Mouse (Mus musculus) liver, adult 2 months (tissue): Measurements from ENCODE around the gene Scn3b. TPM values are rescaled to one million over a fixed set of nuclear protein-coding genes. Genes with fewer than 3 reads are reported as not detected.
A peak's percentile ranks its signal among the peaks of the same experiment; 100 is the strongest.

Experiments
- DNase-seq: peaks from one replicate; pipeline ENCODE4 v3.0.0-alpha.2; 2011; ENCODE audit warnings: low read depth, low spot score; ENCODE audit errors: extremely low read depth
- H3K27ac ChIP-seq: fragments of 200-500 bp; replicated peaks from 2 replicates; pipeline ENCODE4 v1.5.1; 2012; ENCODE audit warnings: low read depth, mild to moderate bottlenecking, control low read depth, inconsistent platforms, low read length; ENCODE audit not compliant: insufficient read depth
- H3K27me3 ChIP-seq: fragments of 200-500 bp; 2 replicates; pipeline ENCODE4 v1.6.1; 2012; ENCODE audit warnings: mild to moderate bottlenecking, moderate library complexity, low read length, inconsistent platforms; ENCODE audit not compliant: control insufficient read depth, insufficient read depth
- H3K36me3 ChIP-seq: fragments of 200-500 bp; 2 replicates; pipeline ENCODE4 v1.6.1; 2012; ENCODE audit warnings: low read length, inconsistent platforms; ENCODE audit not compliant: control insufficient read depth, insufficient read depth
- H3K4me1 ChIP-seq: fragments of 200-500 bp; 2 replicates; pipeline ENCODE4 v1.6.1; 2011; ENCODE audit warnings: low read length; ENCODE audit not compliant: control insufficient read depth, insufficient read depth
- H3K4me3 ChIP-seq: fragments of 200-500 bp; 2 replicates; pipeline ENCODE4 v1.5.1; 2011; ENCODE audit warnings: low read depth, mild to moderate bottlenecking, control low read depth, low read length, moderate library complexity; ENCODE audit not compliant: insufficient read depth
- H3K79me2 ChIP-seq: fragments of 200-500 bp; 2 replicates; pipeline ENCODE4 v1.6.1; 2012; ENCODE audit warnings: inconsistent platforms, mild to moderate bottlenecking, low read length, moderate library complexity; ENCODE audit not compliant: control insufficient read depth, insufficient read depth
- H3K9ac ChIP-seq: fragments of 200-500 bp; 2 replicates; pipeline ENCODE4 v1.6.1; 2012; ENCODE audit warnings: low read depth, mild to moderate bottlenecking, control low read depth, inconsistent platforms, low read length
- CTCF ChIP-seq: fragments of 200-500 bp; IDR thresholded peaks from 2 replicates; pipeline ENCODE4 v1.5.1; 2011; ENCODE audit warnings: low read depth, low read length, control low read depth
- POLR2A ChIP-seq: fragments of 200-500 bp; IDR thresholded peaks from 2 replicates; pipeline ENCODE4 v1.6.1; 2011; ENCODE audit warnings: low read length, control low read depth; ENCODE audit not compliant: insufficient read depth; ENCODE audit errors: extremely low read depth
- WGBS: fragments of 180-500 bp; shearing (Covaris S2); methylation state at CpG from one replicate; pipeline ENCODE4 v1.1.7; 2018; 5-methylcytosine and 5-hydroxymethylcytosine counted together
- polyA plus RNA-seq: library from polyadenylated mRNA; depleted of rRNA; stranded (reverse); fragments of >200 nt; gene quantifications from 2 replicates; pipeline ENCODE4 v1.2.3, GENCODE M21; 2012
- total RNA-seq: library from RNA; depleted of rRNA; stranded (reverse); fragments of >200 nt; gene quantifications from 2 replicates; pipeline ENCODE4 v1.2.3, GENCODE M21; 2014

Scn3b gene
- total and polyA plus RNA-seq, 2 experiments: 0.09 TPM; not detected in 1

- no peak for TF ChIP-seq CTCF
- no peak for TF ChIP-seq POLR2A
- DNase-seq: no peak
- Histone ChIP-seq H3K9ac (no peak overlapping the region), H3K79me2 (no peaks in the 10 kb centered on the region), H3K27ac (no peak overlapping the region), H3K4me3 (no peak overlapping the region), H3K27me3 (no peaks in the 10 kb centered on the region), H3K36me3 (no peaks in the 10 kb centered on the region), H3K4me1 (no peaks in the 10 kb centered on the region)
- WGBS: 93% methylated on average over 3 of the region's 3 CpGs
These were observed 38.3 kb downstream of the Scn3b start for GRCm38 (mm10) chr9:40307311-40307710.

DNA sequence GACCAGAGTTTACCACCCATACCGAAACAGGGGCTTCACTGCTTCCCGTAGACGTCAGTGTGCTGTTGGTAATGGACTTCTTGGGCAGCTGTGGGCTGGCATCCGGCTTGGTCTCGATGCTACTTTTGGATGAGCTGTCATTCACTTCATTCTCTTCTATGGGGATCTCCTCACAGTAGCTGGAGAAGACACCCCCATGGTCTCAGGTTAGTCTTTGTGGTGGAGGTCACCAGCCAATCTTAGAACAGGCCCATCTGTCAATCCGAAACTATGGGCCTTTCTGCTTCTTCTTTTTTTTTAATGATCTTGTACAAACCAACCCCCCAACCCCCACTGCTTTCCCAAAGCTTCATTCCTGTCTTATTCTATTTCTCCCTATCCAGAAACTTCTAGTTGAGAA is 40.9 kb downstream of the Scn3b start:
- no peak overlapping the region for H3K27ac ChIP-seq
- H3K36me3 ChIP-seq: no peaks in the 10 kb centered on the region
- no peak for DNase-seq
- TF ChIP-seq POLR2A: no peak
- TF ChIP-seq CTCF: no peak
- no peak overlapping the region for H3K4me3 ChIP-seq
- 95% methylated on average over 6 of the region's 6 CpGs for WGBS
- H3K79me2 ChIP-seq: no peaks in the 10 kb centered on the region
- H3K4me1 ChIP-seq: no peaks in the 10 kb centered on the region
- no peak overlapping the region for H3K9ac ChIP-seq
- no peaks in the 10 kb centered on the region for H3K27me3 ChIP-seq

- 84% methylated on average over 9 of the region's 9 CpGs for WGBS
- Histone ChIP-seq H3K4me1 (no peaks in the 10 kb centered on the region), H3K36me3 (no peaks in the 10 kb centered on the region), H3K27me3 (no peaks in the 10 kb centered on the region), H3K4me3 (no peak overlapping the region), H3K27ac (no peak overlapping the region), H3K79me2 (no peaks in the 10 kb centered on the region), H3K9ac (no peak overlapping the region)
- no peak for DNase-seq
- TF ChIP-seq POLR2A: no peak
- no peak for TF ChIP-seq CTCF
These were observed 42.8 kb downstream of the Scn3b start for GRCm38 (mm10) chr9:40311813-40312212.

DNA sequence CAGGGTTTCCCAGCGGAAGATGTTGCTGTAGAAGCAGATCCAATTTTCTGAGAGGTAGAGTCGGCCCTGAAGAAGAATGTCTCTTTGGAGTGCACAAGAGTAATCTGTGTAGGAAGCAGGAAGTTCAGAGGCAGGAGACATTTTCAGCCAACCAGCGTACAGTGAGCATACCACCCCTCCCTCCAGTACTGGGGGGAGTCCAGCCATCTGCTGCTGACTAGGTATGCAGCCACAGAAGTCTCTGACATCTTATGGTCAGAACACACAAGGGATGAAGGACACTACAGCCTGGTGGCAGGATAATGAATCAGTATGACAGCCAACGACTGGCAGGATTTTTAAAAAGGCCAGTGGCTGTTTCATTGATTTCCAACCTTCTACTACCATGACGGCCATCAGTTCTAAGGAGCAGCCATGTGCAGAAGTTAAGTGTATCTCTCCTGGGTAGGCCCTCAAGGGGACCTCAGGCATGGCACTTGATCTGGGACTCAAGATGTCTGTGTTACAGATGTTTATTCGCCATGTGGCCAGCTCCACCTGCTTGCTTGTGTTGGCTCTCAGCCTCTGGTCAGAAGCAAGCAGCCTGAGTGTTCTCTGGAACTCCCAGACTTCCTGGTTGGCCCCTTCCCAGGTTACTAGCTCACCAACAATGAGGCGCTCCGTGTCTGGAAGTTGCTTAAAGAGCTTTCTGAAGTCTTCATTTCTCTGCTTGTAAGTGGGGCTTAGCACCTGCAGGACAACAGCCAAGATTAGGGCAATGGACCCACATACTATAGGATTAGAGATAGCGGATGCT is 48.0 kb downstream of the Scn3b start:
- no peaks in the 10 kb centered on the region for H3K79me2 ChIP-seq
- 83% methylated on average over 9 of the region's 9 CpGs for WGBS
- H3K36me3 ChIP-seq: no peaks in the 10 kb centered on the region
- H3K9ac ChIP-seq: no peak overlapping the region
- H3K4me3 ChIP-seq: no peak overlapping the region
- H3K27ac ChIP-seq: no peak overlapping the region
- TF ChIP-seq CTCF (no peak), POLR2A (no peak)
- peaks cover 4% of the 10 kb centered on the region; the same call in 1 of the 2 replicates for H3K4me1 ChIP-seq
- no peaks in the 10 kb centered on the region for H3K27me3 ChIP-seq
- DNase-seq: no peak

- H3K4me3 ChIP-seq: no peak overlapping the region
- no peak overlapping the region for H3K27ac ChIP-seq
- no peak for TF ChIP-seq POLR2A
- no peak for TF ChIP-seq CTCF
- 89% methylated on average over 4 of the region's 4 CpGs for WGBS
- no peaks in the 10 kb centered on the region for H3K27me3 ChIP-seq
- no peak for DNase-seq
- peaks cover 4% of the 10 kb centered on the region; the same call in 1 of the 2 replicates for H3K4me1 ChIP-seq
- H3K36me3 ChIP-seq: no peaks in the 10 kb centered on the region
- no peak overlapping the region for H3K9ac ChIP-seq
- H3K79me2 ChIP-seq: no peaks in the 10 kb centered on the region
These were observed 48.7 kb downstream of the Scn3b start for GRCm38 (mm10) chr9:40317735-40318134.

GRCm38 (mm10) chr9:40318771-40319170 is 49.8 kb downstream of the Scn3b start:
- DNase-seq: peak; percentile 20
- Histone ChIP-seq H3K27ac (no peak overlapping the region), H3K36me3 (no peaks in the 10 kb centered on the region), H3K79me2 (no peaks in the 10 kb centered on the region), H3K27me3 (no peaks in the 10 kb centered on the region), H3K4me3 (no peak overlapping the region), H3K9ac (no peak overlapping the region), H3K4me1 (peaks cover 6% of the 10 kb centered on the region; the same call in 1 of the 2 replicates)
- TF ChIP-seq POLR2A: no peak
- TF ChIP-seq CTCF: no peak
- WGBS: 54% methylated on average over 5 of the region's 5 CpGs
